12 mouse cellular contexts compared by ENCODE assay signal in the genomic region with DNA sequence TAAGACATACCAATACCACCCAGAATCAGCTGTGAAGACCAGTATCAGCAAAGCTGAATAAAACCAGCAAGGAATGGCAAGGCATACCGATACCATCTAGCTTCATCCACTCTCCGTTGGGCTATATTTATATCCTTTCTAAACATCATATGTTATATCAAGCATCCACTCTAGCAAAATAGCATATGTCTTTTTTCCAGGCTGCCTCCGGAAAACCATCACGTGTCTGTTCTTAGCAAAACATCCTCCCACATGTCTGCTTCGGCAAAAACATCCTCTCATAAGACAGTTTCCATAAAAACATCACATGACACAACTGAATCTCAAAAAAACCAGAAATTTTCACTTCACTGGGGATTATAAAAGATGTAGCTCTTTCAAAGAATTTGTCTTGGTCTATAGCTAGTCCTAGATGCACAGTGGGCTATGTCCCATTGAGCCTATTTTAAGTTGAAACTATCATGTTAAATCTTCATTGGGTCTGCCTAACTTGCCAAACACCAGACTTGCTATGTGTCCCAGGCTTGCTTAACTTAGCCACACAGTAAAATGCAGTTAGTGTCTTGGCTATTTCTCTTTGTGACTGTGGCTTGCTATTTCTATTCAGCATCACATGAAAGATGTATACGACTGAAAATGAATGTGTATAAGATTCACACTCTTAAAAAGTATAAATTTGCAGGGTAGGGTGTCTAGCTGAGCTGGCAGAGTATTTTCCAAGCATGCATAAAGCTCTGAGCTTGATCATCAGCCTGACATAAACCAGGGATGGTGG.
"Had no signal": no experiment of that assay in that cellular context is flagged by ENCODE, and none has a peak within 500 bp of the region (broad histone marks: within the 10 kb centered on the region; RNA-seq: fewer than 3 reads in every experiment).

No protein-coding gene starts in this region.

- DNase-seq: kidney, postnatal 25 days; layer of hippocampus, postnatal 36 days; left cerebral cortex, postnatal 4 days; liver, postnatal 0 days; lung, embryonic 14.5 days; retina, postnatal 1 day; right cerebral cortex, postnatal 25 days; thymus, adult 2 months; thymus, postnatal 14 days; thymus, postnatal 4 days had no signal

- ATAC-seq: liver, postnatal 0 days; lung, postnatal 0 days; midbrain, embryonic 15.5 days had no signal
